Mouse (Mus musculus): ENCODE measurements around the gene Yeats4.

The Yeats4 gene

GRCm38 (mm10) chr10:117202981-117203557, 21.2 kb downstream of the Yeats4 start:
- DNase-seq (ENCODE audit: extremely low spot score, low read depth, low spot score): no peak

- DNase-seq (ENCODE audit: extremely low spot score, low read depth, low spot score): no peak
Measured at GRCm38 (mm10) chr10:117199701-117200100, 24.6 kb downstream of the Yeats4 start.

GRCm38 (mm10) chr10:117196696-117197095, 27.6 kb downstream of the Yeats4 start:
- no peak for DNase-seq (ENCODE audit: extremely low spot score, low read depth, low spot score)

GRCm38 (mm10) chr10:117195748-117196147, 28.6 kb downstream of the Yeats4 start:
- DNase-seq (ENCODE audit: extremely low spot score, low read depth, low spot score): no peak

GRCm38 (mm10) chr10:117195005-117195404, 29.3 kb downstream of the Yeats4 start:
- no peak for DNase-seq (ENCODE audit: extremely low spot score, low read depth, low spot score)

- no peak for DNase-seq (ENCODE audit: extremely low spot score, low read depth, low spot score)
Measured at GRCm38 (mm10) chr10:117193364-117193763, 30.9 kb downstream of the Yeats4 start.

GRCm38 (mm10) chr10:117185399-117186089, 38.8 kb downstream of the Yeats4 start:
- DNase-seq (ENCODE audit: extremely low spot score, low read depth, low spot score): no peak

GRCm38 (mm10) chr10:117181098-117181497, 43.2 kb downstream of the Yeats4 start:
- DNase-seq (ENCODE audit: extremely low spot score, low read depth, low spot score): no peak

GRCm38 (mm10) chr10:117174645-117175044, 49.7 kb downstream of the Yeats4 start:
- DNase-seq (ENCODE audit: extremely low spot score, low read depth, low spot score): no peak

GRCm38 (mm10) chr10:117173566-117174438, 50.5 kb downstream of the Yeats4 start:
- DNase-seq (ENCODE audit: extremely low spot score, low read depth, low spot score): no peak

GRCm38 (mm10) chr10:117173111-117173510, 51.2 kb downstream of the Yeats4 start:
- DNase-seq (ENCODE audit: extremely low spot score, low read depth, low spot score): no peak

- DNase-seq (ENCODE audit: extremely low spot score, low read depth, low spot score): no peak
Measured at GRCm38 (mm10) chr10:117172069-117172468, 52.2 kb downstream of the Yeats4 start.

- DNase-seq (ENCODE audit: extremely low spot score, low read depth, low spot score): no peak
Measured at GRCm38 (mm10) chr10:117166785-117167425, 57.4 kb downstream of the Yeats4 start.

Measured in hindlimb bud, embryonic 11.5 days (tissue).